Mouse (Mus musculus) small intestine, adult 2 months (tissue): ENCODE data around the gene Hoxc13.

Experiments
- CTCF ChIP-seq: fragments of 200-500 bp; IDR thresholded peaks from 2 replicates; pipeline ENCODE4 v1.5.1; 2012; ENCODE audit warnings: low read depth, mild to moderate bottlenecking, control low read depth, inconsistent platforms, low read length, moderate library complexity, mixed read lengths; ENCODE audit not compliant: insufficient replicate concordance, insufficient read length; ENCODE audit errors: extremely low read depth
- POLR2A ChIP-seq: fragments of 200-500 bp; IDR thresholded peaks from 2 replicates; pipeline ENCODE4 v1.6.1; 2012; ENCODE audit warnings: low read depth, mild to moderate bottlenecking, control low read depth, inconsistent platforms, low read length, moderate library complexity

DNA sequence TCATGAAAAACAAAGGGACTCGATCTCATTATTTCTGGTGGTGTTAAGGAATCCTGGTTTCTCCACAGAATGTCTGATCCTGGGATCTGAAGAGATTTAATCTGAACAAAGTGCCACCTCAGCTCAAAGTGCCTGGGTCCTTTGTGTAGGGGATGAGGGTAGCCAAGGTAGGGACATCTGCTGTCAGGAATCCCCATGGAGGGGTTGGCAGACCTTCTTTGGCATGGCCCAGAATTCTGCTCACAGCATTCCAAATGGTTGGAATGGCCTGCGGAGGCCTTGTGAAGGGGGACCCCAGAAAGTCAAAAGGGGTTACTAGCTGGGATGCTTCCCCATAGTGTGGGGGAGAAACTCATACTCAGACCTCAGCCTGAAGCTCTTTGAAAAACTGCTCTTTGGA is 27.9 kb downstream of the Hoxc13 start:
- TF ChIP-seq POLR2A: no peak
- TF ChIP-seq CTCF: no peak
